In genomic region chr12:55309501-55309900, GRCm38 (mm10) we compare ENCODE assay signal across 25 mouse cellular contexts. TPM values are rescaled to one million over a fixed set of nuclear protein-coding genes. Genes with fewer than 3 reads are reported as not detected.
DNase-seq lines count a peak whose midpoint lies in the region; ATAC-seq and TF ChIP-seq lines count a peak whose summit lies in the region.
"Had no signal": no experiment of that assay in that cellular context is flagged by ENCODE, and none has a peak within 500 bp of the region (broad histone marks: within the 10 kb centered on the region; RNA-seq: fewer than 3 reads in every experiment).

No protein-coding gene starts in this region.

- DNase-seq in midbrain, embryonic 10.5 days (ENCODE audit: low spot score), result no peak
- DNase-seq in ES-E14 (ENCODE audit: low read depth, low spot score), result no peak
- DNase-seq in stomach, postnatal 0 days (ENCODE audit: low spot score), result no peak
- no peak for DNase-seq in cerebellum, postnatal 25 days
- no peak for DNase-seq in urinary bladder, adult 18-20 months (ENCODE audit: low spot score in 2 of 2)
- DNase-seq: adrenal gland, adult 8-10 months; adrenal gland, postnatal 25 days; cerebellum, adult 11-12 months; cerebellum, adult 8-10 months; cerebellum, postnatal 10 days; gastrocnemius, postnatal 10 days; gastrocnemius, postnatal 36 days; heart, postnatal 10 days; heart, postnatal 36 days had no signal

- no peaks in the 10 kb centered on the region for H3K27me3 ChIP-seq in midbrain, embryonic 13.5 days
- H3K27me3 ChIP-seq in midbrain, embryonic 10.5 days (ENCODE audit: low read depth, poor library complexity, severe bottlenecking), result no peaks in the 10 kb centered on the region
- no peaks in the 10 kb centered on the region for H3K27me3 ChIP-seq in stomach, postnatal 0 days (ENCODE audit: control insufficient read depth, insufficient read depth, low read length)
- H3K27me3 ChIP-seq: forebrain, embryonic 13.5 days; heart, embryonic 12.5 days; heart, embryonic 15.5 days; hindbrain, embryonic 13.5 days had no signal

- peaks cover 5% of the 10 kb centered on the region; the same call in 1 of the 2 replicates for H3K36me3 ChIP-seq in midbrain, embryonic 13.5 days
- peaks cover 57% of the 10 kb centered on the region for H3K36me3 ChIP-seq in midbrain, embryonic 10.5 days
- H3K36me3 ChIP-seq in ES-E14 (ENCODE audit: control insufficient read depth, insufficient read depth, low read length, poor library complexity, severe bottlenecking), result peaks cover 7% of the 10 kb centered on the region; the same call in 1 of the 2 replicates
- no peaks in the 10 kb centered on the region for H3K36me3 ChIP-seq in stomach, postnatal 0 days (ENCODE audit: control insufficient read depth, insufficient read depth, low read length)
- H3K36me3 ChIP-seq: heart, embryonic 15.5 days had no signal

- 73% methylated on average over 8 of the region's 8 CpGs for WGBS in midbrain, embryonic 13.5 days
- WGBS in midbrain, embryonic 10.5 days, result 70% methylated on average over 8 of the region's 8 CpGs
- WGBS in stomach, postnatal 0 days, result 76% methylated on average over 8 of the region's 8 CpGs

- no peak overlapping the region for H3K9ac ChIP-seq in midbrain, embryonic 13.5 days (replicated peaks)
- H3K9ac ChIP-seq in ES-E14 (ENCODE audit: insufficient read depth, low read depth, low read length, poor library complexity, severe bottlenecking), result peak overlapping the region; percentile 10; the same call in 1 of the 2 replicates
- no peak overlapping the region for H3K9ac ChIP-seq in stomach, postnatal 0 days (ENCODE audit: low read length)
- H3K9ac ChIP-seq: forebrain, embryonic 13.5 days; heart, embryonic 12.5 days; heart, embryonic 15.5 days had no signal

- H3K27ac ChIP-seq in midbrain, embryonic 13.5 days, result no peak overlapping the region
- H3K27ac ChIP-seq in midbrain, embryonic 10.5 days (replicated peaks), result no peak overlapping the region
- H3K27ac ChIP-seq in ES-E14 (ENCODE audit: insufficient read depth, low read depth, low read length, poor library complexity, severe bottlenecking), result no peak overlapping the region
- no peak overlapping the region for H3K27ac ChIP-seq in stomach, postnatal 0 days (replicated peaks)
- H3K27ac ChIP-seq: forebrain, embryonic 10.5 days; forebrain, embryonic 13.5 days; heart, embryonic 15.5 days; hindbrain, embryonic 10.5 days; hindbrain, embryonic 13.5 days had no signal

- no peaks in the 10 kb centered on the region for H3K4me1 ChIP-seq in midbrain, embryonic 13.5 days (replicated peaks)
- H3K4me1 ChIP-seq in midbrain, embryonic 10.5 days, result 0 out of 2 replicates have a peak, but pooled peaks cover 3% of the 10 kb centered on the region
- peaks cover 0 to 9% of the 10 kb centered on the region in 2 experiments; a peak in 1 of 4 replicates for H3K4me1 ChIP-seq in ES-E14 (ENCODE audit: control insufficient read depth in 2 of 2, insufficient read depth in 2 of 2, low read length in 2 of 2, poor library complexity in 1 of 2)
- no peaks in the 10 kb centered on the region for H3K4me1 ChIP-seq in stomach, postnatal 0 days (replicated peaks; ENCODE audit: control insufficient read depth, insufficient read depth)
- H3K4me1 ChIP-seq: forebrain, embryonic 10.5 days; heart, embryonic 12.5 days; heart, embryonic 15.5 days; hindbrain, embryonic 10.5 days; hindbrain, embryonic 13.5 days had no signal

- peak; percentile 50; the same call in 1 of the 2 replicates for ATAC-seq in midbrain, embryonic 13.5 days
- peak; percentile 17; the same call in 1 of the 2 replicates for ATAC-seq in stomach, postnatal 0 days (ENCODE audit: low FRiP score, low TSS enrichment)
- ATAC-seq: activated CD4-positive, CD25-positive, alpha-beta regulatory T cell, adult 4 months; CD4-positive, CD25-positive, alpha-beta regulatory T cell, adult 4 months; forebrain, embryonic 13.5 days; forebrain, embryonic 16.5 days; hindbrain, embryonic 16.5 days had no signal

- no peak overlapping the region for H3K4me3 ChIP-seq in midbrain, embryonic 13.5 days (replicated peaks)
- H3K4me3 ChIP-seq in midbrain, embryonic 10.5 days, result no peak overlapping the region
- H3K4me3 ChIP-seq in ES-E14 (ENCODE audit: insufficient read depth in 1 of 2, low read depth in 1 of 2, low read length in 2 of 2, poor library complexity in 1 of 2, severe bottlenecking in 1 of 2), result no peak overlapping the region
- H3K4me3 ChIP-seq in stomach, postnatal 0 days (ENCODE audit: low read depth, low read length), result no peak overlapping the region
- H3K4me3 ChIP-seq: forebrain, embryonic 10.5 days; forebrain, embryonic 13.5 days; heart, embryonic 12.5 days; heart, embryonic 15.5 days; hindbrain, embryonic 10.5 days; hindbrain, embryonic 13.5 days had no signal

- in situ Hi-C loops in ES-E14 (cut with MboI; ENCODE audit: low sequenced_read_pairs in 2 of 2, unreplicated experiment in 2 of 2), result no loop called here

- no peaks in the 10 kb centered on the region for H3K9me3 ChIP-seq in midbrain, embryonic 13.5 days
- peaks cover 2% of the 10 kb centered on the region; the same call in 1 of the 2 replicates for H3K9me3 ChIP-seq in midbrain, embryonic 10.5 days (replicated peaks)
- no peaks in the 10 kb centered on the region for H3K9me3 ChIP-seq in ES-E14 (ENCODE audit: control insufficient read depth, insufficient read depth, low read depth, low read length)
- no peaks in the 10 kb centered on the region for H3K9me3 ChIP-seq in stomach, postnatal 0 days (ENCODE audit: control insufficient read depth, low read length)
- H3K9me3 ChIP-seq: forebrain, embryonic 13.5 days; heart, embryonic 12.5 days; heart, embryonic 15.5 days; hindbrain, embryonic 13.5 days had no signal

- no peak for TF ChIP-seq CTCF in stomach, postnatal 0 days (IDR thresholded peaks at IDR 0.05; ENCODE audit: low read depth)

- no peak overlapping the region for H3K4me2 ChIP-seq in midbrain, embryonic 13.5 days (replicated peaks)
- H3K4me2 ChIP-seq in stomach, postnatal 0 days (replicated peaks; ENCODE audit: low read depth), result no peak overlapping the region
- H3K4me2 ChIP-seq: forebrain, embryonic 13.5 days; heart, embryonic 12.5 days; heart, embryonic 15.5 days; hindbrain, embryonic 13.5 days had no signal

- no peak for TF ChIP-seq EP300 in stomach, postnatal 0 days (optimal IDR thresholded peaks at IDR 0.05)

TF ChIP-seq in ES-E14, 5 proteins besides CTCF, POLR2A, EP300 and RAD21:
- TF ChIP-seq CHD2 (IDR thresholded peaks at IDR 0.05; ENCODE audit: low read depth, low read length), result no peak
- no peak for TF ChIP-seq HCFC1 (IDR thresholded peaks at IDR 0.05; ENCODE audit: borderline replicate concordance, insufficient read depth, low read length)
- no peak for TF ChIP-seq MAFK (IDR thresholded peaks at IDR 0.05; ENCODE audit: insufficient read depth, low read depth, low read length)
- no peak for TF ChIP-seq ZNF384 (IDR thresholded peaks at IDR 0.05; ENCODE audit: low read depth, low read length)
- no peak for TF ChIP-seq ZC3H11A (IDR thresholded peaks at IDR 0.05; ENCODE audit: borderline replicate concordance, low read depth, low read length)

RNA-seq across cellular contexts. Expression of gene Ppp2r3c, which starts 6.7 kb away (rescaled TPM):
- polyA plus RNA-seq in midbrain, embryonic 13.5 days (2015; fragmentation: Nextera tagmentation; extraction: Ambion mirVana), result 26.9 and 29.6 TPM in 2 replicates
- polyA plus RNA-seq in midbrain, embryonic 10.5 days (2016; fragmentation: Nextera tagmentation; extraction: Ambion mirVana), result 24.2 and 26.6 TPM in 2 replicates
- 11.7 and 12.0 TPM in 2 replicates for total RNA-seq in ES-E14 (2012; rRNA removed)
- polyA plus RNA-seq in stomach, postnatal 0 days (2015; fragmentation: Nextera tagmentation; extraction: Ambion mirVana), result 7.2 and 8.0 TPM in 2 replicates

RNA-seq across cellular contexts. Expression of gene 1110008L16Rik, which starts 10.1 kb away (rescaled TPM):
- 9.2 and 11.6 TPM in 2 replicates for polyA plus RNA-seq in midbrain, embryonic 13.5 days (2015; fragmentation: Nextera tagmentation; extraction: Ambion mirVana)
- 14.3 and 15.1 TPM in 2 replicates for polyA plus RNA-seq in midbrain, embryonic 10.5 days (2016; fragmentation: Nextera tagmentation; extraction: Ambion mirVana)
- 32.5 and 39.0 TPM in 2 replicates for total RNA-seq in ES-E14 (2012; rRNA removed)
- polyA plus RNA-seq in stomach, postnatal 0 days (2015; fragmentation: Nextera tagmentation; extraction: Ambion mirVana), result 30.0 and 30.2 TPM in 2 replicates
